Mouse (Mus musculus): ENCODE data around the gene Avil. TPM values are rescaled to one million over a fixed set of nuclear protein-coding genes. Genes with fewer than 3 reads are reported as not detected.
A peak's percentile ranks its signal among the peaks of the same experiment; 100 is the strongest.

Gene Avil
- polyA plus RNA-seq, 1 experiment, result not detected

DNA sequence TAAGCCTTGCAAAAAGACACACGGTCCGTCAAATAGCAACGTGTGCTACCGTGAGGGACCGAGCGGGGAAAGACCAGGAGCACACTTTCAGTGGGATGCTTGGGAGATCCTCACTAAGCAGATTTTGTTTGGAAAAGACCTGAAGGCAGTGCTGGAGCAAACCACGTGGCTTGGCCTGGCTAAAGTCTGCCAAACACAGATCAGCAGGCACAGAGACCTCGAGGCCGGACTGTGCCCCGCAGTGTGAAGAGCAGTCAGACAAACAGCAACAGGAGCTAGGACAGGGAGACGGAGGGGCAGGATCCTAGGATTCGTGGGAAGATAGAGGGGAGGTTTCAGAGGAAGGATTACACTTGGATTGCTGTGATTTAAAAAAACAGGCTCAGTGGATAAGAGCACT lies 35.8 kb downstream of the Avil start:
- Histone ChIP-seq H3K4me1 (ENCODE audit: control insufficient read depth, insufficient read depth, low read length) (no peaks in the 10 kb centered on the region), H3K27ac (ENCODE audit: insufficient read depth, low read depth, low read length) (no peak overlapping the region), H3K4me3 (ENCODE audit: insufficient read depth, low read depth, low read length) (no peak overlapping the region)
- WGBS, result 79% methylated on average over 12 of the region's 12 CpGs
- TF ChIP-seq CTCF (IDR thresholded peaks at IDR 0.05; ENCODE audit: insufficient read depth, low read depth, low read length) (no peak), POLR2A (IDR thresholded peaks at IDR 0.05; ENCODE audit: insufficient read depth, low read depth, low read length) (no peak)

GRCm38 (mm10) chr10:127037641-127038040 lies 37.1 kb downstream of the Avil start:
- H3K4me1 ChIP-seq (ENCODE audit: control insufficient read depth, insufficient read depth, low read length), result no peaks in the 10 kb centered on the region
- 73% methylated on average over 12 of the region's 12 CpGs for WGBS
- TF ChIP-seq POLR2A (IDR thresholded peaks at IDR 0.05; ENCODE audit: insufficient read depth, low read depth, low read length), result no peak
- no peak for TF ChIP-seq CTCF (IDR thresholded peaks at IDR 0.05; ENCODE audit: insufficient read depth, low read depth, low read length)
- no peak overlapping the region for H3K27ac ChIP-seq (ENCODE audit: insufficient read depth, low read depth, low read length)
- H3K4me3 ChIP-seq (ENCODE audit: insufficient read depth, low read depth, low read length), result no peak overlapping the region

- Histone ChIP-seq H3K4me3 (ENCODE audit: insufficient read depth, low read depth, low read length) (peak overlapping the region; percentile 98), H3K27ac (ENCODE audit: insufficient read depth, low read depth, low read length) (no peak overlapping the region), H3K4me1 (ENCODE audit: control insufficient read depth, insufficient read depth, low read length) (no peaks in the 10 kb centered on the region)
- 2% methylated on average over 20 of the region's 20 CpGs for WGBS
- TF ChIP-seq POLR2A (IDR thresholded peaks at IDR 0.05; ENCODE audit: insufficient read depth, low read depth, low read length), result no peak
- TF ChIP-seq CTCF (IDR thresholded peaks at IDR 0.05; ENCODE audit: insufficient read depth, low read depth, low read length), result 0 out of 2 replicates have a peak, but pooled peaks have one; percentile 21
These were observed 40.2 kb downstream of the Avil start for GRCm38 (mm10) chr10:127040569-127041214.

- WGBS, result under 1% methylated on average over 28 of the region's 28 CpGs
- Histone ChIP-seq H3K4me1 (ENCODE audit: control insufficient read depth, insufficient read depth, low read length) (no peaks in the 10 kb centered on the region), H3K4me3 (ENCODE audit: insufficient read depth, low read depth, low read length) (peak within 1 kb of the TSS; percentile 98), H3K27ac (ENCODE audit: insufficient read depth, low read depth, low read length) (no peak within 1 kb of the TSS)
- no peak for TF ChIP-seq POLR2A (IDR thresholded peaks at IDR 0.05; ENCODE audit: insufficient read depth, low read depth, low read length)
- TF ChIP-seq CTCF (IDR thresholded peaks at IDR 0.05; ENCODE audit: insufficient read depth, low read depth, low read length), result no peak
These were observed 40.8 kb downstream of the Avil start, which contains the start of the genes Mettl1 and Eef1akmt3 for GRCm38 (mm10) chr10:127041274-127041766. Gene Mettl1 (plus strand): TSS chr10:127041414. Gene Eef1akmt3 (minus strand): TSS chr10:127041513.

DNA sequence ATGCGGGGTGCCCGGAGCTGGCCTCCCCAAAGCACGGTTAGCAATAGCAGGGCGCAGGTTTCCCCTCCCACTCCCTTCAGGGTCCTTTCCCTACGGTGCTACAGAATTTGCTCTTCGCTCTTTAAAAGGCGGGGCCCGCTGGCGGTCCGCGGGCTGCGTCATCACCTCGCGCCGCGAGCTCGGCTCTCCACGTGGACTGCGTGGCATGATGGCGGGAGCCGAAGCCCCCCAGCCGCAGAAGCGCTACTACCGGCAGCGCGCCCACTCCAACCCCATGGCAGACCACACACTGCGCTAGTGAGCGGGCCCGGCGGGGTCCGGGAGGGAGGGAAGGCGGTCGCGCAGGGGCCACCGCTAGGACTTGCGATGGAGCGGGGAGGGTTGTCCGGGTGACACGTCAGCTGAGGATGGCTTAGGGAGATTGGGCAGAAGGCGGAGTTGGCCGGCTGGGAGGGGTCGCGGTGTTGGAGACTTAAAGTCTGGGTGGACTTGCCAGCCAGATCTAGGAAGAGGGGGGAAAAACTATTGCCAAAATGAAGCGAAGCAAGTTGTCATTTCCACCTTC lies 41.3 kb downstream of the Avil start:
- TF ChIP-seq CTCF (IDR thresholded peaks at IDR 0.05; ENCODE audit: insufficient read depth, low read depth, low read length) (no peak), POLR2A (IDR thresholded peaks at IDR 0.05; ENCODE audit: insufficient read depth, low read depth, low read length) (0 out of 2 replicates have a peak, but pooled peaks have one; percentile 33)
- 1% methylated on average over 44 of the region's 44 CpGs for whole genome bisulfite sequencing
- Histone ChIP-seq H3K4me3 (ENCODE audit: insufficient read depth, low read depth, low read length) (peak overlapping the region; percentile 98), H3K27ac (ENCODE audit: insufficient read depth, low read depth, low read length) (no peak overlapping the region), H3K4me1 (ENCODE audit: control insufficient read depth, insufficient read depth, low read length) (no peaks in the 10 kb centered on the region)

GRCm38 (mm10) chr10:127042468-127043115 lies 42.1 kb downstream of the Avil start:
- H3K4me3 ChIP-seq (ENCODE audit: insufficient read depth, low read depth, low read length), result peak overlapping the region; percentile 98; the same call in 1 of the 2 replicates
- no peaks in the 10 kb centered on the region for H3K4me1 ChIP-seq (ENCODE audit: control insufficient read depth, insufficient read depth, low read length)
- TF ChIP-seq CTCF (IDR thresholded peaks at IDR 0.05; ENCODE audit: insufficient read depth, low read depth, low read length) (no peak), POLR2A (IDR thresholded peaks at IDR 0.05; ENCODE audit: insufficient read depth, low read depth, low read length) (no peak)
- WGBS, result 13% methylated on average over 5 of the region's 5 CpGs
- H3K27ac ChIP-seq (ENCODE audit: insufficient read depth, low read depth, low read length), result no peak overlapping the region

GRCm38 (mm10) chr10:127043187-127043586 lies 42.7 kb downstream of the Avil start:
- H3K27ac ChIP-seq (ENCODE audit: insufficient read depth, low read depth, low read length), result no peak overlapping the region
- peaks cover 1% of the 10 kb centered on the region for H3K4me1 ChIP-seq (ENCODE audit: control insufficient read depth, insufficient read depth, low read length)
- H3K4me3 ChIP-seq (ENCODE audit: insufficient read depth, low read depth, low read length), result no peak overlapping the region
- TF ChIP-seq CTCF (IDR thresholded peaks at IDR 0.05; ENCODE audit: insufficient read depth, low read depth, low read length), result no peak
- no peak for TF ChIP-seq POLR2A (IDR thresholded peaks at IDR 0.05; ENCODE audit: insufficient read depth, low read depth, low read length)
- 87% methylated on average over 6 of the region's 6 CpGs for WGBS

DNA sequence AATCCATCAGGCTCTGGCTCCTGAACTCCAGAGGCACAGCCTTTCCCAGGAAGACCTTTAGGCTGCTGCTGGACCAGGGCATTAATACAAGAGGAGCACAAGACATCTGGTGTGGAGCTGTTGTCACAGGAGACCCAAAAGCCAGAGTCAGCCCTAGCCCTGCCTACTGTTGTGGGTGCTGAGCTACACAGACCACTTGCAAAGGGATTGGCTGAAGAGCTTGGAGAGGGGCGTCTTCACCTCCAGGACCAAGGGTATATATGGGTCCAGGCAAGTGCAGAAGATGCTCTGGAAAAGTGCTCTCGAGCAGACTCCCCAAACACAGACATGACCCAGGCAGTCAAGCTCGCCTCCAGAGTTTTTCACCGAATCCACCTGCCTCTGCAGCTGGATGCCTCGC lies 47.4 kb downstream of the Avil start, which contains the start of gene Cyp27b1:
Gene Cyp27b1 (plus strand): TSS at position 297 of the 400 bp plus-strand sequence.
- TF ChIP-seq CTCF (IDR thresholded peaks at IDR 0.05; ENCODE audit: insufficient read depth, low read depth, low read length) (no peak), POLR2A (IDR thresholded peaks at IDR 0.05; ENCODE audit: insufficient read depth, low read depth, low read length) (no peak)
- 28% methylated on average over 5 of the region's 5 CpGs for WGBS
- Histone ChIP-seq H3K4me1 (ENCODE audit: control insufficient read depth, insufficient read depth, low read length) (peaks cover 13% of the 10 kb centered on the region), H3K27ac (ENCODE audit: insufficient read depth, low read depth, low read length) (no peak within 1 kb of the TSS), H3K4me3 (ENCODE audit: insufficient read depth, low read depth, low read length) (no peak within 1 kb of the TSS)

All from olfactory bulb, adult 2 months (tissue).